Mouse (Mus musculus): ENCODE results near the gene Axdnd1.

- TF ChIP-seq POLR2A (IDR thresholded peaks at IDR 0.05; ENCODE audit: control insufficient read depth, extremely low read depth, insufficient read depth, low read length, poor library complexity) (no peak), CTCF (IDR thresholded peaks at IDR 0.05; ENCODE audit: borderline replicate concordance, control insufficient read depth, extremely low read depth, insufficient read depth, low read length, poor library complexity) (no peak)
Measured at GRCm38 (mm10) chr1:156285541-156285896, 135.4 kb downstream of the Axdnd1 start.
